Mouse (Mus musculus): ENCODE measurements around the gene Ggt5. TPM values are rescaled to one million over a fixed set of nuclear protein-coding genes. Genes with fewer than 3 reads are reported as not detected.

Ggt5 gene
- total RNA-seq (2023), result 10 to 100 TPM in 1 of 2 experiments, 1 to 10 TPM in 1; 7.6 to 10.2 TPM

DNA sequence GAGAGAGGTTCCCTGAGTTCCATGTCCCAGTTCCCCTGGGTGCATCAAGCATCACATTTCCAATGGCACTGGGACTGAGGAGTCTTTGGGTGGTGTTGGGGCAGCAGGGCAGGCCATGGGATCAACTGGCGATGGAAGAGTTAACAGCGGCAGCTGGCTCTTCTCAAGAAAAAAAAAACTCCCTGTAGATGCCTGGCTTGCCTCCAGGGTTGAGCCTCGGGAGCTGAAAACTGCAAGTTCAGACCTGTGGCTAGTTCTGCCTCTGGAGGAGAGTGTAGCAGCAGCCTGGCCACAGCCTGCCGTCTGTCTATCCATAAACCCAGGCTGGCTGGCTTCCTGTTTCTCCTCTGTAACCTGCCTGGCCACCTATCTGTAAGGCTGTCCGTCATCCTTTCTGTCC, at the start of gene Ggt5:
Gene Ggt5 (plus strand): TSS at position 212 of the 400 bp plus-strand sequence.

DNA sequence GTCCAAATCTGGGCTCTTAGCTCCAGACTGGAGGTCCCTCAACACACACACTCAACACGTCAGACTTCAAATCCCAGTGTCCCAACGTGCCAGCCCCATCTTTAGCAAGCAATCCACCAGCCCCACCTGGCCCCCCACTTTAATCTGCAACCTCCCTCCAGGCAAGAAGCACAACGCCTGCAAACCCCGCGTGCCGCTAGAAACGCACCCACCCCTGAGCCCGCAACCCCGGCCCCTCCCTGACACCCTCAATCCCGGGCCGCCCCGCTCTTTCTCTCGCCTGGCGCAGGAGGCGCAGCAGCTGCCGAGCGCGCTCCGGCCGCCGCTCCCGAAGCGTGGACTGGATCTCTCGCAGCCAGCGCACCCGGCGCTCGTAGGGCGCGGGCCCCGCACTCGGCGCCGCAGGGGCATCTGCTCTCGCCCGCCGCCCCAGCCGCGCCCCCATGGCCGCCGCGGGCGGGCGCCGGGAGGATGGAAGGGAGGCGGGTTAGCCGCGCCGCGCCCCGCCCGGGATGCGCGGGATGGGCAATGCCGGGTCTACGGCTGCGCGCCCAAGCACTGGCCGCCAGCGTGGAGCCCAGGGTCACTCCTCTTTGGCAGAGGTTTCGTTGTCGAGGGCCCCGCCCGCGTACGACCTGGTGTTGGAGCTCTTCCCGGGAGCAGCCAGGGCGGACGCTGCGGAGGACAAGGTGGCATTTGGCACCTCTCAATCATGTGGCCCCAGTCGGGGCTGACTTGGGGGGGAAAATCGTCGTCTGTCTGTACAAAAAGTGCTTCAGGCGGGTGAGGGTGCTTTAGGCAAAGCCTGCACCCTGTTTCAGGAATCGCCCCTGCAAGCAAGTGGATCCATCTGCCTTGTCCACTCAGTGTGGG, 29.2 kb upstream of the Ggt5 start, which contains the start of gene Lrrc75b:
Gene Lrrc75b (minus strand): TSS at position 655 of the 873 bp plus-strand sequence.

DNA sequence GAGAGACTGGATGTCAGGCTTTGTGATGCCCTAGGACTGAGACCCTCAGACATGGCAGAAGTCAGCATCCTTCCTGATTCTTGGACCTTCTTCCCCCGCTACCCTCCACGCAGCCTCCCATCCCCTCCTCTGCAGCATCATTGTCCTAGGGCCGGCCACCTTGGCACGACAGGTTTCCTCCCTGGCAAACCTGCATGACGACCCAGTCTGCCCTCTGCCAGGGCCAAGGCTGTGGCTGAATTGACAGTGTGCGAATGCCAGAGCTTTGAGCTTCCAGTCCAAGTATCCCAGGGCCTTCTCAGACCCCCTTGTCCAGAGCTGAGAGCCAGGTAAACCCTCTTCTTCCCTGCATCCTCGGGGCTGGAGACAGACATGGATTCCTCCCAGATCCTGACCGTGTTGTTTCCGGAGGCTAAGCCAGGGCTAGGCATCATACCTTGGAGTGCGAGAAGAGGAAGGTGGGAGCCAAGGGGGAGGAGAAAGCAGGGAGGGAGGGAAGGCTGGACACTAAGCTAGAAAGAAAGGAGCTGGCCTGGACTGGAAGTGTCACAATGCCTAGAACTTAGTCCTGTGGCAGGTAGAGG, 28.0 kb upstream of the Ggt5 start, which contains the start of gene Ggt1:
Gene Ggt1 (plus strand): TSS at position 534 of the 584 bp plus-strand sequence.

DNA sequence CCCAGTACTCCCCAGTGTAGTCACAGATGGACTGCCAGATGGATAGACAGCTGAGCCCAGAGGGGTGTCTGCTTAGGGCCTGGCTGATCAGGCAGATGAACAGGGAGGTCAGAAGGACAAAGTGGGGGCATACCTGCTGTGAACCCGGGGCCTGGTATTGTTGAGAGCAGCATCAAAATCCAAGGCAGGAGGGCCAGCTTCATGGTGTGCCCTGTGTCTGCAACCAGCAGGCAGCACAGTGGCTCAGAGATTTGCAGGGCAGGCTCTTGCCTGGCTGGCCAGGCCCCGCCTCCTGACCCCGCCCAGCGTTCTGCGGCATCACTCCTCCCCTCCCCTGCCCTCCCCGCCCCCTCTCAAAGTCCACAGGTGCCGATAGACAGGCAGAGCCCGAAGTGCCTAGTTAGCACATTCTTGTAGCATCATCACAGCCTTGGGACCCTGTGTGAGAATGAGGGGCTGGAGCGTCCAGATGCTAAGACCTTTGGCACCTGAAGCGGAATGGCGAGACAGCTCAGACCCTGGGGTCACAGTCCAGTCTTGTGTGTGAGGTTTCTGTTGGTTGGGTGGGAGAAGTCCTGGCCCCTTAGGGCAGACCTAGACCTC, 54.7 kb downstream of the Ggt5 start, which contains the start of gene Susd2:
Gene Susd2 (minus strand): TSS at position 268 of the 603 bp plus-strand sequence.

Other genes with a start within 250 kb of the Ggt5 start
- 1 to 10 TPM in 1 of 2 experiments, under 1 TPM in 1; 0.71 to 6.4 TPM for gene Upb1, start 188.2 kb upstream of the Ggt5 start, total RNA-seq (2023)
- gene Snrpd3, start 71.8 kb upstream of the Ggt5 start, total RNA-seq (2023), result 10 to 100 TPM; 50.3 to 54.4 TPM
- 10 to 100 TPM; 52.9 to 55.2 TPM for gene Gucd1, start 71.4 kb upstream of the Ggt5 start, total RNA-seq (2023)
- not detected for gene Lrrc75b, start 29.0 kb upstream of the Ggt5 start, total RNA-seq (2023)
- gene Ggt1, start 27.7 kb upstream of the Ggt5 start, total RNA-seq (2023), result under 1 TPM in 1 of 2 experiments, not detected in 1; 0.89 TPM
- gene Susd2, start 54.7 kb downstream of the Ggt5 start, total RNA-seq (2023), result 1 to 10 TPM in 1 of 2 experiments, under 1 TPM in 1; 0.79 to 1.1 TPM
- gene Cabin1, start 175.0 kb downstream of the Ggt5 start, total RNA-seq (2023), result 10 to 100 TPM; 74.5 to 83.3 TPM
- gene Ddt, start 184.1 kb downstream of the Ggt5 start, total RNA-seq (2023), result 10 to 100 TPM; 24.1 to 28.8 TPM
- gene Gm20441, start 191.6 kb downstream of the Ggt5 start, total RNA-seq (2023), result not detected
- gene Gstt3, start 192.1 kb downstream of the Ggt5 start, total RNA-seq (2023), result 1 to 10 TPM; 6.3 to 6.8 TPM
- 1 to 10 TPM in 1 of 2 experiments, under 1 TPM in 1; 0.52 to 1.0 TPM for gene Gstt1, start 209.2 kb downstream of the Ggt5 start, total RNA-seq (2023)
- gene Gstt4, start 233.2 kb downstream of the Ggt5 start, total RNA-seq (2023), result not detected
- 1 to 10 TPM; 5.9 to 6.4 TPM for gene Gstt2, start 248.1 kb downstream of the Ggt5 start, total RNA-seq (2023)